Mouse (Mus musculus) liver, embryonic 11.5 days (tissue): Measurements from ENCODE around the gene Opa3. TPM values are rescaled to one million over a fixed set of nuclear protein-coding genes. Genes with fewer than 3 reads are reported as not detected.

Experiments
- ATAC-seq: fragments of 200-750 bp; cut with Nextera tagmentation; replicated peaks from 2 replicates; pipeline ENCODE4 v1.8.0; 2017; ENCODE audit warnings: moderate number of reproducible peaks, mild to moderate bottlenecking, moderate TSS enrichment, moderate library complexity; ENCODE audit not compliant: low FRiP score
- DNase-seq: peaks from one replicate; pipeline ENCODE4 v3.0.0-alpha.2; 2017; ENCODE audit warnings: low spot score
- H3K27ac ChIP-seq: fragments of 300-500 bp; sonication (generic); 2 replicates; pipeline ENCODE4 v1.5.1; 2014; ENCODE audit warnings: mild to moderate bottlenecking, low read depth, low read length, control low read depth
- H3K27me3 ChIP-seq: fragments of 300-500 bp; sonication (generic); replicated peaks from 2 replicates; pipeline ENCODE4 v1.6.1; 2014; ENCODE audit warnings: low read length, mixed read lengths; ENCODE audit not compliant: control insufficient read depth, insufficient read depth
- H3K36me3 ChIP-seq: fragments of 300-500 bp; sonication (generic); 2 replicates; pipeline ENCODE4 v1.6.1; 2014; ENCODE audit warnings: mild to moderate bottlenecking, low read length, moderate library complexity, mixed read lengths; ENCODE audit not compliant: control insufficient read depth, insufficient read depth
- H3K4me1 ChIP-seq: fragments of 300-500 bp; sonication (generic); replicated peaks from 2 replicates; pipeline ENCODE4 v1.6.1; 2014; ENCODE audit warnings: low read length, mixed read lengths; ENCODE audit not compliant: control insufficient read depth, insufficient read depth
- H3K4me2 ChIP-seq: fragments of 300-500 bp; sonication (generic); 2 replicates; pipeline ENCODE4 v1.6.1; 2014; ENCODE audit warnings: mild to moderate bottlenecking, control low read depth, moderate library complexity
- H3K4me3 ChIP-seq: fragments of 300-500 bp; sonication (generic); 2 replicates; pipeline ENCODE4 v1.5.1; 2014; ENCODE audit warnings: low read depth, low read length, control low read depth
- H3K9ac ChIP-seq: fragments of 300-500 bp; sonication (generic); 2 replicates; pipeline ENCODE4 v1.6.1; 2014; ENCODE audit warnings: low read depth, low read length, control low read depth
- H3K9me3 ChIP-seq: fragments of 300-500 bp; sonication (generic); 2 replicates; pipeline ENCODE4 v1.6.1; 2016; ENCODE audit warnings: low read length, inconsistent platforms, mixed read lengths; ENCODE audit not compliant: control insufficient read depth
- WGBS: fragments of 180-500 bp; shearing (Covaris S2); extraction: QIAGEN DNeasy Blood & Tissue Kit; methylation state at CpG from one replicate; pipeline ENCODE4 v1.1.7; 2014; 5-methylcytosine and 5-hydroxymethylcytosine counted together
- polyA plus RNA-seq: library from polyadenylated mRNA; unstranded; fragments of >200 nt; fragmentation: Nextera tagmentation; extraction: Ambion mirVana; gene quantifications from 2 replicates; pipeline ENCODE4 v1.2.1, GENCODE M21; 2014

Gene Opa3
- polyA plus RNA-seq, 1 experiment from 2014 or later, result 33.9 TPM

DNA sequence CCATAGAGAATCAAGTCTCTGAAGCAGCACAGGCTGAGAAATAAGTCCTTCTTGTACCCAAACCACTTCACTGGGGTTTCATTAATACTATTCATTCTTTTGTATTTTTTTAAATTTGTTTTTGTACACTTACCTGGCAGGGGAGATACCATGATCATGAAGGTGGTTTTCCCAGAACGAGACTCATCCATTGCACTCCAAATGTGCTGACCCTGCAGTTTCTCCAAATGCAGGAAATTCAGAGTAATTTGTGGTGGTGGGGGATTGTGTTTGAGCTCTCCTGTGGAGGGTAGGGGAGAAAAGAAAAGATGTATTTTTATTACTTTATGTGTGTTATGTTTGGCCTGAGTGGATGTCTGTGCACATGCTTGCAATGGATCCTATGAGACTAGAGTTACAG is 13.9 kb downstream of the Opa3 start:
- Histone ChIP-seq H3K9ac (no peak overlapping the region), H3K4me2 (no peak overlapping the region; the same call in 1 of the 2 replicates), H3K36me3 (peaks cover 13% of the 10 kb centered on the region; the same call in 1 of the 2 replicates), H3K4me3 (no peak overlapping the region), H3K4me1 (peaks cover 34% of the 10 kb centered on the region), H3K9me3 (no peaks in the 10 kb centered on the region), H3K27me3 (no peaks in the 10 kb centered on the region), H3K27ac (no peak overlapping the region)
- 91% methylated on average over 1 of the region's 1 CpGs for WGBS
- DNase-seq, result no peak
- no peak for ATAC-seq

DNA sequence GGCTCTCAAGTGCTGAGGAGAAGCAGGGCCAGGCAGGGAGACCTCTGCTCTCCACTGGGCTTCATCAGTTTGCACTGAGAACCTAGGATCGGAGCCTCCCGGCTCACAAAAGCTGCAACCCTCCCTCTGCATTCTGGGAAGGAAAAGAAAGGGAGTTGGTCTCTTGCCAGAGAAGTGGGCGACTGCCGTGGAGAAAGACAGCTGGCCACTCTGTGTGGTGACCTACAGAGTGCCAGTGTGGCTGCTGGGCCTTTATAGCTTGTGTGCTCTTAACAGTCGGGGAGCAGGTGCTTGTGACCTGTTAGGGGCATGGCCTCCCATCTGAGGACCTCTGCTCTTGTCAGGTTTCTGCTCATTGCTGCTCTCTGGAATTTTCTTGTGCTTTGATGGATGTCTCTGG is 15.7 kb downstream of the Opa3 start:
- no peaks in the 10 kb centered on the region for H3K27me3 ChIP-seq
- H3K4me1 ChIP-seq, result peaks cover 31% of the 10 kb centered on the region
- H3K9me3 ChIP-seq, result no peaks in the 10 kb centered on the region
- no peak overlapping the region for H3K27ac ChIP-seq
- peaks cover 16% of the 10 kb centered on the region; the same call in 1 of the 2 replicates for H3K36me3 ChIP-seq
- no peak overlapping the region for H3K4me3 ChIP-seq
- no peak overlapping the region for H3K9ac ChIP-seq
- H3K4me2 ChIP-seq, result no peak overlapping the region
- 84% methylated on average over 5 of the region's 5 CpGs for WGBS
- DNase-seq (no peak), ATAC-seq (no peak)

DNA sequence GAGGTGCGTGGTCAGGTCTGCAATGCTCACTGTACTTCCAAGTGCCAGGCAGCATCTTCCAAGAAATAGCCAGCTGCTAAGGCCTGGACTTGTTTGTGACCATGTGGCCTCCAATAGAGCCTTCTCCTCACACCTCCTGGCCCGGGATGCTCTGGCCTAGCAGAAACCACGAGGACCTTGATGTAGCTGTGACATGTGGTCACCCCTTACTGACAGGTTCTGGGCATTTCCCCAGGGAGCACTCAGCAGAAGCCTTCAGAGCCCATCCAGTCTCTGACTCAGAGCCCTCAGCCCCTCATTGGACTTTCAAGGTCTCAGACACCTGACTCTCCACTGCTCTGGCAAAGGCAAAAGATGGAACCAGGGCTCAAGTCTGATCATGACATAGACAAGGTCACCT is 16.9 kb downstream of the Opa3 start:
- Histone ChIP-seq H3K4me2 (no peak overlapping the region), H3K4me1 (peaks cover 22% of the 10 kb centered on the region), H3K27me3 (no peaks in the 10 kb centered on the region), H3K9me3 (no peaks in the 10 kb centered on the region), H3K36me3 (peaks cover 16% of the 10 kb centered on the region; the same call in 1 of the 2 replicates), H3K4me3 (no peak overlapping the region), H3K27ac (no peak overlapping the region), H3K9ac (no peak overlapping the region)
- no peak for ATAC-seq
- WGBS, result 78% methylated on average over 3 of the region's 3 CpGs
- no peak for DNase-seq

GRCm38 (mm10) chr7:19246855-19247254 is 18.7 kb downstream of the Opa3 start:
- H3K9me3 ChIP-seq, result no peaks in the 10 kb centered on the region
- H3K4me2 ChIP-seq, result 0 out of 2 replicates have a peak overlapping the region, but pooled peaks have one; percentile 20
- 67% methylated on average over 1 of the region's 1 CpGs for whole genome bisulfite sequencing
- DNase-seq (no peak), ATAC-seq (peak; percentile 77)
- no peak overlapping the region for H3K4me3 ChIP-seq
- H3K36me3 ChIP-seq, result peaks cover 12% of the 10 kb centered on the region; the same call in 1 of the 2 replicates
- H3K27ac ChIP-seq, result peak overlapping the region; percentile 60
- peaks cover 13% of the 10 kb centered on the region for H3K4me1 ChIP-seq
- no peaks in the 10 kb centered on the region for H3K27me3 ChIP-seq
- no peak overlapping the region for H3K9ac ChIP-seq

GRCm38 (mm10) chr7:19247511-19247910 is 19.4 kb downstream of the Opa3 start:
- peaks cover 13% of the 10 kb centered on the region for H3K4me1 ChIP-seq
- peaks cover 12% of the 10 kb centered on the region; the same call in 1 of the 2 replicates for H3K36me3 ChIP-seq
- DNase-seq, result no peak
- H3K4me2 ChIP-seq, result no peak overlapping the region
- H3K4me3 ChIP-seq, result no peak overlapping the region
- ATAC-seq, result no peak
- H3K27me3 ChIP-seq, result no peaks in the 10 kb centered on the region
- WGBS, result 85% methylated on average over 2 of the region's 2 CpGs
- peak overlapping the region; percentile 60 for H3K27ac ChIP-seq
- H3K9ac ChIP-seq, result 0 out of 2 replicates have a peak overlapping the region, but pooled peaks have one; percentile 15
- H3K9me3 ChIP-seq, result no peaks in the 10 kb centered on the region

DNA sequence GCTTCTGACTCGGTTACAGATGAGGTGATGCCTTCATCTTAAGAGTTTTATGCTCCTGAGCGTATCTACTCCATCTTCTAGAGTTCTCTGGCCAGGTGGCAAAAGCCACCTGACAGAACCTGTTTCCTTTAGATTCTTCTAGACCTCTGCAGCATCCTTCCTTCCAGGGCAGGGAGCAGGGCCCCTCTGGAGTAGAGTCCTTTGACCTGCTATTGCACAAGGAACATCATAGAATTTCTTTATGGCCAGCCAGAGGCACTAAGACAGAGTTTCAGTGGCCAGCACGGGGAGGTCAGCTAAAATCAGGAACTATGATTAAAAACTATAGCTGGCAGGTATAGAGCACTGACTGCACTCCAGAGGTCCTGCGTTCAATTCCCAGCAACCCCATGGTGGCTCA is 23.9 kb downstream of the Opa3 start:
- no peak overlapping the region for H3K4me2 ChIP-seq
- ATAC-seq, result no peak
- H3K9ac ChIP-seq, result no peak overlapping the region
- no peak for DNase-seq
- no peak overlapping the region for H3K27ac ChIP-seq
- H3K36me3 ChIP-seq, result peaks cover 11% of the 10 kb centered on the region; the same call in 1 of the 2 replicates
- H3K4me3 ChIP-seq, result no peak overlapping the region
- peaks cover 8% of the 10 kb centered on the region for H3K4me1 ChIP-seq
- 75% methylated on average over 4 of the region's 4 CpGs for WGBS
- H3K9me3 ChIP-seq, result no peaks in the 10 kb centered on the region
- H3K27me3 ChIP-seq, result no peaks in the 10 kb centered on the region

DNA sequence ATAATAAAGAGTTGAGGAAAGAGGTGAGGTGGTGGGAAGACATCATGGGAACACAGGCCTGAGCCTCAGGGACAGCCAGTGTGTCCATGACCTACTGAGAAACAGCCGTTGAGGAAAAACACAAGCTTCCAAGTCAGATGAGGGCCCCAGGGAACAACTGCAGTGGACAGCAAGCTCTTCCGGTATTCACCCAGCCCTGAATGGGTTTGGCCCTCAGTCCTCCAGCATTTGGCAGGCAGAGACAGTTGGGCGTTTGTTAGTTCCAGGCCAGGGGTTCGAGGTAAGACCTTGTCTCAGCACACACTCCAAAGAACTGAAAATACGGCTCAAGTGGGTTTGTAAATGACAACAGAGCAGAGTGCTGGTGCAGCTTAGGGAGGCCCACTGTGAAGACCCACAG is 25.3 kb downstream of the Opa3 start:
- no peaks in the 10 kb centered on the region for H3K9me3 ChIP-seq
- no peak overlapping the region for H3K4me3 ChIP-seq
- no peak for ATAC-seq
- no peaks in the 10 kb centered on the region for H3K27me3 ChIP-seq
- no peak overlapping the region for H3K4me2 ChIP-seq
- WGBS, result 67% methylated on average over 5 of the region's 5 CpGs
- peaks cover 11% of the 10 kb centered on the region for H3K4me1 ChIP-seq
- peaks cover 15% of the 10 kb centered on the region; the same call in 1 of the 2 replicates for H3K36me3 ChIP-seq
- H3K9ac ChIP-seq, result no peak overlapping the region
- DNase-seq, result no peak
- no peak overlapping the region; the same call in 1 of the 2 replicates for H3K27ac ChIP-seq

DNA sequence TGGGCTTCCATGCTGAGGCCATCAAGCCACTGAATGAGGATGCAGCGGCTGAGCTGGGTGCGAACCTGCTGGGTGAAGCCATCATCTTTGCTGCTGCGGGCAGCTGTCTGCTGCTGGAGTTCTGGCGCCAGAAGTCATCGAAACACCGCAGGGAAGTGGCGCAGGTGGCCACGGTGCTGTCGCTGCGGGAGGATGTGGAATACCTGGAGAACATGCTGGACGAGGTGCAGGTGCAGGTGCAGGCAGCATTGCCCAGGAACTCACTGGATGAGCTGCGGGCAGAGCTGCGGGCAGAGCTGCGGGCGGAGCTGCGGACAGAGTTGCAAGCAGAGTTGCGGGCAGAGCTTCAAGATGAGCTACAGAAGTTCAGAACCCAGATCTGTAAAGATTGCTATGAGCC is 27.3 kb downstream of the Opa3 start:
- no peak overlapping the region for H3K4me3 ChIP-seq
- no peaks in the 10 kb centered on the region for H3K9me3 ChIP-seq
- peaks cover 25% of the 10 kb centered on the region for H3K36me3 ChIP-seq
- no peak overlapping the region for H3K9ac ChIP-seq
- WGBS, result 86% methylated on average over 17 of the region's 17 CpGs
- H3K27me3 ChIP-seq, result no peaks in the 10 kb centered on the region
- H3K27ac ChIP-seq, result no peak overlapping the region
- H3K4me2 ChIP-seq, result no peak overlapping the region
- H3K4me1 ChIP-seq, result peaks cover 11% of the 10 kb centered on the region
- ATAC-seq, result no peak
- no peak for DNase-seq

DNA sequence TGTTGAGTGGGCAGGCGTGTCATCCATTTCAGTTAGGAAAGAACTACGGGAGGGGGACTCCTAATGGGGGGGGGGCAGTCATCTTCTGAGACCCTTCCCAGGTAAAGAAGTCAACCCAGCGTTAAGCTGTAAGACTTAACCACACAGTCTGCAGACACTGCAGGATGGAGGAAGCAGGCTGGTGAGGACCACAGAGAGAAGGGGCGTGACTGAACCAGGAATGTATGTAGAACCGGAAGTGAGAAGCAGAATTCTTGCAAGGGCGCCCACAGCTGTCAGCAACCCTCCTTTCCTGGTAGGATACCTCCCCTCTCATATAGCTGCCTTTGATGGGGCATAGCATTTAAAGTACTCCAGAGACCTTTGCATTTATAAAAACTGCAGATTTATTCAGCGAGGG is 28.4 kb downstream of the Opa3 start:
- Histone ChIP-seq H3K4me2 (no peak overlapping the region), H3K27ac (no peak overlapping the region), H3K27me3 (no peaks in the 10 kb centered on the region), H3K4me3 (no peak overlapping the region), H3K4me1 (peaks cover 11% of the 10 kb centered on the region), H3K9me3 (no peaks in the 10 kb centered on the region), H3K9ac (no peak overlapping the region), H3K36me3 (peaks cover 29% of the 10 kb centered on the region)
- DNase-seq (no peak), ATAC-seq (no peak)
- 75% methylated on average over 7 of the region's 7 CpGs for WGBS
